Mouse (Mus musculus) kidney, embryonic 14.5 days (tissue): ENCODE measurements around the gene Gm6525. TPM values are rescaled to one million over a fixed set of nuclear protein-coding genes. Genes with fewer than 3 reads are reported as not detected.

Experiments
- ATAC-seq: fragments of 200-750 bp; cut with Nextera tagmentation; 2 replicates; pipeline ENCODE4 v1.8.0; 2017; ENCODE audit warnings: moderate number of reproducible peaks, mild to moderate bottlenecking, moderate TSS enrichment, moderate library complexity; ENCODE audit not compliant: low FRiP score, low TSS enrichment
- H3K27ac ChIP-seq: fragments of 300-500 bp; sonication (generic); 2 replicates; pipeline ENCODE4 v1.5.1; 2014; ENCODE audit warnings: low read depth, mild to moderate bottlenecking, low read length, moderate library complexity, mixed read lengths
- H3K27me3 ChIP-seq: fragments of 300-500 bp; sonication (generic); 2 replicates; pipeline ENCODE4 v1.6.1; 2014; ENCODE audit warnings: mild to moderate bottlenecking, low read length; ENCODE audit not compliant: control insufficient read depth, insufficient read depth
- H3K36me3 ChIP-seq: fragments of 300-500 bp; sonication (generic); 2 replicates; pipeline ENCODE4 v1.6.1; 2014; ENCODE audit warnings: low read length, mixed read lengths; ENCODE audit not compliant: control insufficient read depth, insufficient read depth
- H3K4me1 ChIP-seq: fragments of 300-500 bp; sonication (generic); 2 replicates; pipeline ENCODE4 v1.6.1; 2014; ENCODE audit warnings: low read length, mixed read lengths; ENCODE audit not compliant: control insufficient read depth, insufficient read depth
- H3K4me2 ChIP-seq: fragments of 300-500 bp; sonication (generic); replicated peaks from 2 replicates; pipeline ENCODE4 v1.6.1; 2014; ENCODE audit warnings: low read depth, mild to moderate bottlenecking, low read length
- H3K4me3 ChIP-seq: fragments of 300-500 bp; sonication (generic); 2 replicates; pipeline ENCODE4 v1.5.1; 2014; ENCODE audit warnings: mild to moderate bottlenecking, low read length
- H3K9ac ChIP-seq: fragments of 300-500 bp; sonication (generic); 2 replicates; pipeline ENCODE4 v1.6.1; 2014; ENCODE audit warnings: low read depth, mild to moderate bottlenecking, low read length, moderate library complexity
- H3K9me3 ChIP-seq: fragments of 300-500 bp; sonication (generic); 2 replicates; pipeline ENCODE4 v1.6.1; 2016; ENCODE audit warnings: low read length; ENCODE audit not compliant: control insufficient read depth
- WGBS: fragments of 180-500 bp; shearing (Covaris S2); extraction: QIAGEN DNeasy Blood & Tissue Kit; methylation state at CpG from one replicate; pipeline ENCODE4 v1.1.7; 2014; 5-methylcytosine and 5-hydroxymethylcytosine counted together
- polyA plus RNA-seq: library from polyadenylated mRNA; unstranded; fragments of >200 nt; fragmentation: Nextera tagmentation; extraction: Ambion mirVana; gene quantifications from 2 replicates; pipeline ENCODE4 v1.2.1, GENCODE M21; 2014

Gene Gm6525
- polyA plus RNA-seq, 1 experiment from 2014 or later, result 1.1 TPM

GRCm38 (mm10) chr3:84200559-84201420 is 26.9 kb downstream of the Gm6525 start:
- Histone ChIP-seq H3K27ac (no peak overlapping the region), H3K9me3 (no peaks in the 10 kb centered on the region), H3K36me3 (no peaks in the 10 kb centered on the region; the same call in 1 of the 2 replicates), H3K27me3 (no peaks in the 10 kb centered on the region), H3K4me3 (no peak overlapping the region), H3K9ac (no peak overlapping the region), H3K4me2 (no peak overlapping the region), H3K4me1 (0 out of 2 replicates have a peak, but pooled peaks cover 7% of the 10 kb centered on the region)
- ATAC-seq, result peak; percentile 46; the same call in 1 of the 2 replicates
- WGBS, result 46% methylated on average over 13 of the region's 13 CpGs

GRCm38 (mm10) chr3:84204640-84205039 is 30.7 kb downstream of the Gm6525 start:
- no peak for ATAC-seq
- Histone ChIP-seq H3K27me3 (no peaks in the 10 kb centered on the region), H3K9me3 (no peaks in the 10 kb centered on the region), H3K27ac (no peak overlapping the region), H3K9ac (no peak overlapping the region), H3K4me1 (0 out of 2 replicates have a peak, but pooled peaks cover 7% of the 10 kb centered on the region), H3K4me3 (no peak overlapping the region), H3K36me3 (peaks cover 12% of the 10 kb centered on the region), H3K4me2 (no peak overlapping the region)
- 80% methylated on average over 5 of the region's 5 CpGs for WGBS

- ATAC-seq, result no peak
- H3K9me3 ChIP-seq, result no peaks in the 10 kb centered on the region
These were observed 31.7 kb downstream of the Gm6525 start for GRCm38 (mm10) chr3:84205650-84206049.

GRCm38 (mm10) chr3:84206106-84206505 is 32.2 kb downstream of the Gm6525 start:
- WGBS, result 81% methylated on average over 3 of the region's 3 CpGs
- ATAC-seq, result no peak
- peaks cover 12% of the 10 kb centered on the region for H3K36me3 ChIP-seq

More at GRCm38 (mm10) chr3:84205650-84206049, 31.7 kb downstream of the Gm6525 start:
- 91% methylated on average over 6 of the region's 6 CpGs for WGBS
- Histone ChIP-seq H3K27ac (no peak overlapping the region), H3K4me2 (no peak overlapping the region), H3K27me3 (no peaks in the 10 kb centered on the region), H3K36me3 (peaks cover 12% of the 10 kb centered on the region), H3K4me1 (0 out of 2 replicates have a peak, but pooled peaks cover 4% of the 10 kb centered on the region), H3K9ac (no peak overlapping the region), H3K4me3 (no peak overlapping the region)

GRCm38 (mm10) chr3:84207366-84207765 is 33.5 kb downstream of the Gm6525 start:
- Histone ChIP-seq H3K36me3 (peaks cover 12% of the 10 kb centered on the region), H3K4me1 (no peaks in the 10 kb centered on the region), H3K27me3 (no peaks in the 10 kb centered on the region), H3K4me3 (no peak overlapping the region), H3K9ac (no peak overlapping the region), H3K27ac (no peak overlapping the region), H3K4me2 (no peak overlapping the region), H3K9me3 (no peaks in the 10 kb centered on the region)
- WGBS, result 57% methylated on average over 2 of the region's 2 CpGs
- no peak for ATAC-seq

More at GRCm38 (mm10) chr3:84206106-84206505, 32.2 kb downstream of the Gm6525 start:
- H3K4me3 ChIP-seq, result no peak overlapping the region
- H3K4me1 ChIP-seq, result no peaks in the 10 kb centered on the region
- H3K27ac ChIP-seq, result no peak overlapping the region
- H3K27me3 ChIP-seq, result no peaks in the 10 kb centered on the region
- no peaks in the 10 kb centered on the region for H3K9me3 ChIP-seq
- no peak overlapping the region for H3K4me2 ChIP-seq
- H3K9ac ChIP-seq, result no peak overlapping the region

GRCm38 (mm10) chr3:84208475-84208874 is 34.6 kb downstream of the Gm6525 start:
- H3K9ac ChIP-seq, result no peak overlapping the region
- no peaks in the 10 kb centered on the region for H3K27me3 ChIP-seq
- no peak for ATAC-seq
- H3K4me1 ChIP-seq, result no peaks in the 10 kb centered on the region
- 93% methylated on average over 7 of the region's 7 CpGs for WGBS
- no peak overlapping the region for H3K27ac ChIP-seq
- no peak overlapping the region for H3K4me2 ChIP-seq
- H3K9me3 ChIP-seq, result no peaks in the 10 kb centered on the region
- no peak overlapping the region for H3K4me3 ChIP-seq
- H3K36me3 ChIP-seq, result peaks cover 12% of the 10 kb centered on the region

GRCm38 (mm10) chr3:84208917-84209513 is 35.1 kb downstream of the Gm6525 start:
- WGBS, result 86% methylated on average over 7 of the region's 7 CpGs
- H3K4me1 ChIP-seq, result no peaks in the 10 kb centered on the region
- no peak overlapping the region for H3K27ac ChIP-seq
- no peak overlapping the region for H3K9ac ChIP-seq
- no peaks in the 10 kb centered on the region for H3K27me3 ChIP-seq
- peaks cover 12% of the 10 kb centered on the region for H3K36me3 ChIP-seq
- no peak overlapping the region for H3K4me2 ChIP-seq
- no peak for ATAC-seq
- no peak overlapping the region for H3K4me3 ChIP-seq
- no peaks in the 10 kb centered on the region for H3K9me3 ChIP-seq

- Histone ChIP-seq H3K4me1 (no peaks in the 10 kb centered on the region), H3K27ac (no peak overlapping the region), H3K36me3 (peaks cover 9% of the 10 kb centered on the region), H3K9me3 (no peaks in the 10 kb centered on the region), H3K4me2 (no peak overlapping the region), H3K9ac (no peak overlapping the region), H3K4me3 (no peak overlapping the region), H3K27me3 (no peaks in the 10 kb centered on the region)
- no peak for ATAC-seq
- WGBS, result 81% methylated on average over 7 of the region's 7 CpGs
These were observed 37.5 kb downstream of the Gm6525 start for GRCm38 (mm10) chr3:84211340-84211875.

- Histone ChIP-seq H3K27me3 (no peaks in the 10 kb centered on the region), H3K4me2 (no peak overlapping the region), H3K9ac (no peak overlapping the region), H3K9me3 (no peaks in the 10 kb centered on the region), H3K36me3 (no peaks in the 10 kb centered on the region), H3K4me1 (peaks cover under 1% of the 10 kb centered on the region; the same call in 1 of the 2 replicates), H3K27ac (no peak overlapping the region), H3K4me3 (no peak overlapping the region)
- WGBS, result 85% methylated on average over 6 of the region's 6 CpGs
- no peak for ATAC-seq
These were observed 40.6 kb downstream of the Gm6525 start for GRCm38 (mm10) chr3:84214501-84214900.
